Comparison of ENCODE assay signal across 8 mouse cellular contexts in the genomic region with DNA sequence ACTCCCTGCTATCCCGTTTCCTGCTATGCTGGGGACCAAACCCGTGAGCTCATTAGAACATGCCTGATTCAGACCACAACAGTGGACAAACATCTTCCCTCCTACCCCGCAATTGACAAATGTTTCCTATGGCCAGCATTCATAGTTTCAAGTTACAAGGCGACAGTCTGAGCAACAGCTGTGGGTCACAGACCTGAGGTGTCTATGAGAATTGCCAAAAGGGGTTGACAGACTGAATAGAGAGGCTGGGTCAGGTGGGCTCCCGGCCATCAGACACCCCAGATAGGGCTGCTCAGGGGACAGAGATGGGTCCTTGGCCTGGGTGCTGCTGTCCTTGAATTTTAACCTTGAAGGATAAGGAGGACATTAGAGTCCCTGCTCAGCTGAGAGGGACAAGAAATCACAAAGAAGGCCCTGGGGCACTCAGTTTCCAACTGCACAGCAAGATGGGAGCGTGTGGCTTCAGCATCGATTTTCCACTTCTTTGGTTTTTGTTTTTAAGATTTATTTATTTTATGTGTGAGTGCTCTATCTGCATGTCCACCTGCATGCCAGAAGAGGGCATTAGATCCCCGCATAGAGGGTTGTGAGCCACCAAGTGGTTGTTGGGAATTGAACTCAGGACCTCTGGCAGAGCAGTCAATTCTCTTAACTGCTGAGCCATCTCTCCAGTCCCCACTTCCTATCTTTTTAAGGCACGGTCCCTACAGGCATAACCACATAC. TPM values are rescaled to one million over a fixed set of nuclear protein-coding genes. Genes with fewer than 3 reads are reported as not detected.
DNase-seq lines count a peak whose midpoint lies in the region; ATAC-seq and TF ChIP-seq lines count a peak whose summit lies in the region.
"Had no signal": no experiment of that assay in that cellular context is flagged by ENCODE, and none has a peak within 500 bp of the region (broad histone marks: within the 10 kb centered on the region; RNA-seq: fewer than 3 reads in every experiment).

No protein-coding gene starts in this region.

- H3K4me2 ChIP-seq in limb, embryonic 12.5 days = peak overlapping the region; percentile 44; the same call in 1 of the 2 replicates
- H3K4me2 ChIP-seq in forebrain, embryonic 16.5 days (ENCODE audit: low read length) = no peak overlapping the region
- H3K4me2 ChIP-seq in lung, postnatal 0 days (replicated peaks; ENCODE audit: low read depth, low read length) = no peak overlapping the region

- peaks cover 15% of the 10 kb centered on the region for H3K27me3 ChIP-seq in limb, embryonic 12.5 days
- peaks cover 35% of the 10 kb centered on the region for H3K27me3 ChIP-seq in limb, embryonic 10.5 days (ENCODE audit: low read depth, poor library complexity, severe bottlenecking)
- H3K27me3 ChIP-seq in embryonic facial prominence, embryonic 10.5 days (replicated peaks; ENCODE audit: low read depth, poor library complexity, severe bottlenecking) = peaks cover 24% of the 10 kb centered on the region
- H3K27me3 ChIP-seq in forebrain, embryonic 16.5 days (replicated peaks; ENCODE audit: control insufficient read depth, insufficient read depth, low read length) = no peaks in the 10 kb centered on the region
- no peaks in the 10 kb centered on the region for H3K27me3 ChIP-seq in lung, postnatal 0 days (replicated peaks; ENCODE audit: insufficient read depth, low read length)

- H3K9ac ChIP-seq in limb, embryonic 12.5 days (replicated peaks) = peak overlapping the region; percentile 42; the same call in 1 of the 2 replicates
- H3K9ac ChIP-seq in forebrain, embryonic 16.5 days (replicated peaks; ENCODE audit: low read depth, low read length) = no peak overlapping the region
- no peak overlapping the region for H3K9ac ChIP-seq in lung, postnatal 0 days (replicated peaks; ENCODE audit: low read depth)

- no peak overlapping the region; the same call in 1 of the 2 replicates for H3K27ac ChIP-seq in limb, embryonic 12.5 days
- H3K27ac ChIP-seq in limb, embryonic 10.5 days = no peak overlapping the region
- peak overlapping the region; percentile 63; the same call in 1 of the 2 replicates for H3K27ac ChIP-seq in embryonic facial prominence, embryonic 10.5 days (replicated peaks)
- H3K27ac ChIP-seq in forebrain, embryonic 16.5 days (ENCODE audit: low read length) = peak overlapping the region; percentile 51
- H3K27ac ChIP-seq in lung, postnatal 0 days (ENCODE audit: low read length) = peak overlapping the region; percentile 72

- peak; percentile 57 for TF ChIP-seq CTCF in lung, postnatal 0 days (IDR thresholded peaks at IDR 0.05)

- no peak for DNase-seq in limb, embryonic 10.5 days (ENCODE audit: low spot score)
- DNase-seq in embryonic facial prominence, embryonic 10.5 days (ENCODE audit: low spot score) = no peak
- peak; percentile 83 for DNase-seq in lung, postnatal 0 days (ENCODE audit: low spot score)
- DNase-seq in ovary, postnatal 10 days (ENCODE audit: low spot score) = no peak
- DNase-seq in cerebellum, adult 11 months = no peak
- DNase-seq: cerebellum, adult 9-11 months had no signal

- no peaks in the 10 kb centered on the region for H3K9me3 ChIP-seq in limb, embryonic 12.5 days
- H3K9me3 ChIP-seq in limb, embryonic 10.5 days (replicated peaks) = no peaks in the 10 kb centered on the region
- no peaks in the 10 kb centered on the region for H3K9me3 ChIP-seq in embryonic facial prominence, embryonic 10.5 days
- H3K9me3 ChIP-seq in forebrain, embryonic 16.5 days (ENCODE audit: control insufficient read depth, low read length) = no peaks in the 10 kb centered on the region
- no peaks in the 10 kb centered on the region for H3K9me3 ChIP-seq in lung, postnatal 0 days (ENCODE audit: low read length)

- ATAC-seq in limb, embryonic 12.5 days (ENCODE audit: insufficient number of reproducible peaks, insufficient read depth, low FRiP score, low TSS enrichment, low read depth) = no peak
- ATAC-seq in forebrain, embryonic 16.5 days = no peak
- ATAC-seq in lung, postnatal 0 days = peak; percentile 60

- H3K4me3 ChIP-seq in limb, embryonic 12.5 days (replicated peaks) = no peak overlapping the region; the same call in 1 of the 2 replicates
- H3K4me3 ChIP-seq in limb, embryonic 10.5 days = no peak overlapping the region
- 0 out of 2 replicates have a peak overlapping the region, but pooled peaks have one; percentile 6 for H3K4me3 ChIP-seq in embryonic facial prominence, embryonic 10.5 days
- H3K4me3 ChIP-seq in forebrain, embryonic 16.5 days (replicated peaks; ENCODE audit: low read length) = no peak overlapping the region
- no peak overlapping the region for H3K4me3 ChIP-seq in lung, postnatal 0 days (ENCODE audit: low read depth, low read length)

- TF ChIP-seq EP300 in lung, postnatal 0 days (IDR thresholded peaks at IDR 0.05) = no peak; the same call in 1 of the 2 replicates

- 45% methylated on average over 9 of the region's 9 CpGs for WGBS in limb, embryonic 12.5 days
- 42% methylated on average over 9 of the region's 9 CpGs for WGBS in limb, embryonic 10.5 days
- WGBS in embryonic facial prominence, embryonic 10.5 days = 55% methylated on average over 9 of the region's 9 CpGs
- WGBS in forebrain, embryonic 16.5 days = 50% methylated on average over 9 of the region's 9 CpGs
- WGBS in lung, postnatal 0 days = 44% methylated on average over 9 of the region's 9 CpGs

- H3K36me3 ChIP-seq in limb, embryonic 12.5 days = no peaks in the 10 kb centered on the region
- H3K36me3 ChIP-seq in limb, embryonic 10.5 days = no peaks in the 10 kb centered on the region
- no peaks in the 10 kb centered on the region for H3K36me3 ChIP-seq in embryonic facial prominence, embryonic 10.5 days (replicated peaks)
- H3K36me3 ChIP-seq in forebrain, embryonic 16.5 days (ENCODE audit: control insufficient read depth, insufficient read depth) = no peaks in the 10 kb centered on the region
- no peaks in the 10 kb centered on the region for H3K36me3 ChIP-seq in lung, postnatal 0 days (ENCODE audit: insufficient read depth, low read length)

- peaks cover 12% of the 10 kb centered on the region for H3K4me1 ChIP-seq in limb, embryonic 12.5 days (replicated peaks)
- H3K4me1 ChIP-seq in limb, embryonic 10.5 days = peaks cover 22% of the 10 kb centered on the region
- peaks cover 17% of the 10 kb centered on the region for H3K4me1 ChIP-seq in embryonic facial prominence, embryonic 10.5 days
- H3K4me1 ChIP-seq in forebrain, embryonic 16.5 days (replicated peaks; ENCODE audit: control insufficient read depth, insufficient read depth, low read length) = peaks cover 11% of the 10 kb centered on the region
- no peaks in the 10 kb centered on the region; the same call in 1 of the 2 replicates for H3K4me1 ChIP-seq in lung, postnatal 0 days (ENCODE audit: insufficient read depth, low read depth, low read length)

RNA-seq across cellular contexts. Expression of gene Ddr1, which starts 15.4 kb away (rescaled TPM):
- 38.4 and 40.6 TPM in 2 replicates for polyA plus RNA-seq in limb, embryonic 12.5 days (2016; fragmentation: Nextera tagmentation; extraction: Ambion mirVana)
- 18.3 and 21.9 TPM in 2 replicates for polyA plus RNA-seq in limb, embryonic 10.5 days (2016; fragmentation: Nextera tagmentation; extraction: Ambion mirVana)
- 49.1 and 65.3 TPM in 2 replicates for polyA plus RNA-seq in embryonic facial prominence, embryonic 10.5 days (2016; fragmentation: Nextera tagmentation; extraction: Ambion mirVana)
- polyA plus RNA-seq in forebrain, embryonic 16.5 days (2015; fragmentation: Nextera tagmentation; extraction: Ambion mirVana) = 113 and 116 TPM in 2 replicates
- polyA plus RNA-seq in lung, postnatal 0 days (2015; fragmentation: Nextera tagmentation; extraction: Ambion mirVana) = 64.2 and 79.3 TPM in 2 replicates

RNA-seq across cellular contexts. Expression of gene Gtf2h4, which starts 46.2 kb away (rescaled TPM):
- 53.6 and 58.2 TPM in 2 replicates for polyA plus RNA-seq in limb, embryonic 12.5 days (2016; fragmentation: Nextera tagmentation; extraction: Ambion mirVana)
- 67.0 and 72.4 TPM in 2 replicates for polyA plus RNA-seq in limb, embryonic 10.5 days (2016; fragmentation: Nextera tagmentation; extraction: Ambion mirVana)
- polyA plus RNA-seq in embryonic facial prominence, embryonic 10.5 days (2016; fragmentation: Nextera tagmentation; extraction: Ambion mirVana) = 57.6 and 61.4 TPM in 2 replicates
- polyA plus RNA-seq in forebrain, embryonic 16.5 days (2015; fragmentation: Nextera tagmentation; extraction: Ambion mirVana) = 34.6 and 35.3 TPM in 2 replicates
- polyA plus RNA-seq in lung, postnatal 0 days (2015; fragmentation: Nextera tagmentation; extraction: Ambion mirVana) = 19.2 and 21.4 TPM in 2 replicates

RNA-seq across cellular contexts. Expression of gene Vars2, which starts 52.4 kb away (rescaled TPM):
- polyA plus RNA-seq in limb, embryonic 12.5 days (2016; fragmentation: Nextera tagmentation; extraction: Ambion mirVana) = 20.0 and 23.4 TPM in 2 replicates
- polyA plus RNA-seq in limb, embryonic 10.5 days (2016; fragmentation: Nextera tagmentation; extraction: Ambion mirVana) = 21.1 and 21.5 TPM in 2 replicates
- polyA plus RNA-seq in embryonic facial prominence, embryonic 10.5 days (2016; fragmentation: Nextera tagmentation; extraction: Ambion mirVana) = 19.9 and 22.0 TPM in 2 replicates
- polyA plus RNA-seq in forebrain, embryonic 16.5 days (2015; fragmentation: Nextera tagmentation; extraction: Ambion mirVana) = 19.0 and 19.8 TPM in 2 replicates
- 11.4 and 15.2 TPM in 2 replicates for polyA plus RNA-seq in lung, postnatal 0 days (2015; fragmentation: Nextera tagmentation; extraction: Ambion mirVana)

Comparison
In these comparisons a context has a peak if more than half of its experiments do, and no peak if none do; other contexts are left out.
1. H3K27ac ChIP-seq: peak in embryonic facial prominence, embryonic 10.5 days (single experiment), forebrain, embryonic 16.5 days (single experiment) and lung, postnatal 0 days (single experiment); none in limb, embryonic 12.5 days (single experiment) and limb, embryonic 10.5 days (single experiment).